Mouse (Mus musculus) hindbrain, postnatal 0 days (tissue): ENCODE measurements at regions not wholly inside any gene's neighbourhood (a gene's known extent, or its start where the extent isn't known, plus 50 kb on each side); places are given as distances from the start of the nearest gene placed in this dataset.

Experiments used
- ATAC-seq: fragments of 200-750 bp; cut with Nextera tagmentation; 2 replicates; pipeline ENCODE4 v1.8.0; 2017; ENCODE audit warnings: mild to moderate bottlenecking, moderate TSS enrichment, moderate library complexity
- DNase-seq: peaks from one replicate; pipeline ENCODE4 v3.0.0-alpha.2; 2015; ENCODE audit warnings: low spot score
- H3K27ac ChIP-seq: fragments of 300-500 bp; sonication (generic); 2 replicates; pipeline ENCODE4 v1.5.1; 2014; ENCODE audit warnings: mild to moderate bottlenecking
- H3K27me3 ChIP-seq: fragments of 300-500 bp; sonication (generic); 2 replicates; pipeline ENCODE4 v1.6.1; 2014; ENCODE audit warnings: low read length, mixed read lengths; ENCODE audit not compliant: insufficient read depth
- H3K36me3 ChIP-seq: fragments of 300-500 bp; sonication (generic); 2 replicates; pipeline ENCODE4 v1.6.1; 2014; ENCODE audit warnings: low read length, mixed read lengths; ENCODE audit not compliant: insufficient read depth
- H3K4me1 ChIP-seq: fragments of 300-500 bp; sonication (generic); 2 replicates; pipeline ENCODE4 v1.6.1; 2014; ENCODE audit warnings: antibody characterized with exemption, low read length, mixed read lengths; ENCODE audit not compliant: insufficient read depth
- H3K4me2 ChIP-seq: fragments of 300-500 bp; sonication (generic); 2 replicates; pipeline ENCODE4 v1.6.1; 2014; ENCODE audit warnings: low read depth, mild to moderate bottlenecking, low read length, moderate library complexity, mixed read lengths
- H3K4me3 ChIP-seq: fragments of 300-500 bp; sonication (generic); 2 replicates; pipeline ENCODE4 v1.5.1; 2014; ENCODE audit warnings: low read length
- H3K9ac ChIP-seq: fragments of 300-500 bp; sonication (generic); replicated peaks from 2 replicates; pipeline ENCODE4 v1.6.1; 2014; ENCODE audit warnings: mild to moderate bottlenecking, low read length, moderate library complexity, mixed read lengths
- H3K9me3 ChIP-seq: fragments of 300-500 bp; sonication (generic); 2 replicates; pipeline ENCODE4 v1.6.1; 2016; ENCODE audit warnings: low read length, mixed read lengths
- CTCF ChIP-seq: IDR thresholded peaks from 2 replicates; pipeline ENCODE4 v1.5.1; 2016; ENCODE audit warnings: antibody characterized with exemption, control low read depth, low read depth
- WGBS: fragments of 180-500 bp; shearing (Covaris S2); extraction: QIAGEN DNeasy Blood & Tissue Kit; methylation state at CpG from one replicate; pipeline ENCODE4 v1.1.7; 2014; 5-methylcytosine and 5-hydroxymethylcytosine counted together

DNA sequence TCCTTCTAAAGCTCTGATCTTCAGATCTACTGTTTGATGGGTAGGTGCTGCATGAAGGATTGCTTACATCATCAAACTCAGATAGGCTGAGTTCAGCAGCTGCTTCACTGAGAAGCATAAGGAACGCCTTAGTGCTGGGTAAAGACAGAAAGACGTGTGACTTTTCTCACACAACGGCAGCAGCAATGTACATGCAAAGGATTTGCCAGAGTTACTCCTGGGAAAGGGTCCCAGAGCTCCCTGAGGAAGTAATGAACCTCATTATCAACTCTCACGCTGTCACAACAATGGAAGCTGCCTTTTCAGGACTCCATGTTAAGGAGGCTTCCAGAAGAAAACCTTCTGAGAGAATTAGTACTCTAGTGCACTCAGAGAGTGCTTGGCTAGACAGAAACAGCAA lies 97.4 kb upstream of the Magi3 start:
- WGBS, result 67% methylated on average over 4 of the region's 4 CpGs
- Histone ChIP-seq H3K9me3 (no peaks in the 10 kb centered on the region), H3K27me3 (no peaks in the 10 kb centered on the region), H3K36me3 (no peaks in the 10 kb centered on the region), H3K9ac (no peak overlapping the region), H3K4me2 (no peak overlapping the region), H3K4me3 (no peak overlapping the region), H3K27ac (no peak overlapping the region), H3K4me1 (0 out of 2 replicates have a peak, but pooled peaks cover 5% of the 10 kb centered on the region)
- DNase-seq, result no peak
- ATAC-seq, result no peak
- no peak for TF ChIP-seq CTCF

DNA sequence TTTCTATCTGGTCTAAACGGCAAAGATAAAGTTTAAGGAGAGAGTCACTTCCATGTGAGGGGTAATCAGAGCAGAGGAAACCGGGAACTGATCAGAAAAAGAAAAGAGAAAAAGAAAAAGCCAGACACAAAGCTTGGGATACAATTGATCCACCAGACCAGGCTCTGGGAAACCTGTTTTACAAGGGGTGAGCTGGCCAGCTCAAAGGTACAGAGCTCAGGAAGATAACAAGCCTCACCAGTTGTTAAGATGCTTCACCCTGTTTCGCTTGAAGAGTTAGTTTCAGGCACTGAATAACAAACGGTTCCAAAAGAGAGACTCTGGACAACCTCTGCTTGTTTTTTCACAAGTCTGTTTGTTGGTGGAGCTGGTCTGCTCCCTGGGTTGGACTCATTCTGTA lies 92.9 kb upstream of the Magi3 start:
- Histone ChIP-seq H3K27me3 (no peaks in the 10 kb centered on the region), H3K9me3 (no peaks in the 10 kb centered on the region), H3K4me2 (no peak overlapping the region), H3K27ac (no peak overlapping the region), H3K9ac (no peak overlapping the region), H3K4me3 (no peak overlapping the region), H3K36me3 (no peaks in the 10 kb centered on the region), H3K4me1 (no peaks in the 10 kb centered on the region)
- DNase-seq (no peak), ATAC-seq (no peak)
- no peak for TF ChIP-seq CTCF
- 85% methylated on average over 4 of the region's 4 CpGs for WGBS

GRCm38 (mm10) chr3:104306961-104307360 lies 86.8 kb upstream of the Magi3 start:
- H3K27me3 ChIP-seq, result no peaks in the 10 kb centered on the region
- no peaks in the 10 kb centered on the region for H3K36me3 ChIP-seq
- no peaks in the 10 kb centered on the region for H3K9me3 ChIP-seq
- H3K4me2 ChIP-seq, result no peak overlapping the region
- no peak for TF ChIP-seq CTCF
- ATAC-seq, result no peak
- H3K4me3 ChIP-seq, result no peak overlapping the region
- H3K27ac ChIP-seq, result no peak overlapping the region
- WGBS, result 91% methylated on average over 1 of the region's 1 CpGs
- DNase-seq, result no peak
- no peak overlapping the region for H3K9ac ChIP-seq
- no peaks in the 10 kb centered on the region for H3K4me1 ChIP-seq

- TF ChIP-seq CTCF, result no peak
Observed at GRCm38 (mm10) chr3:104305904-104306563, 85.9 kb upstream of the Magi3 start.

DNA sequence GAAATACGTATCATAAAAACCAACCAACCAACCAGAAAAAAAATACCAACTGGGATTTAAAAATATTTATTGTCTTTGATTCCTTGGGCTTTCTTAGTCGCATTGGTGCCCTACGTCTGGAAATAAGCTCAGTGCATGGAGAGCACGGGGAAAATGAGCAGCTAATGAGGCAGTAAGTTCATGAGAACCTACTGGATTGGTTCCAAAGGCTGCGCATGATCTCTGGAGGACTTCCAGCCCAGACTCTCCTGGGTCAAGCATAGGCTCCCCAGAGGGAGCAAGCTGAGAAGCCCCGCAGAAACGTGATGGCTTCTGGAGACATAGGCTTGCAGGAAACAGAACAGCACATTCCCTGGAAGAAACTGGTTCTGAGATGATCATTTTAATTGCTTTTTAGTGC lies 83.4 kb upstream of the Magi3 start:
- Histone ChIP-seq H3K4me2 (no peak overlapping the region), H3K9me3 (no peaks in the 10 kb centered on the region), H3K27me3 (no peaks in the 10 kb centered on the region), H3K4me3 (no peak overlapping the region), H3K9ac (no peak overlapping the region), H3K27ac (no peak overlapping the region), H3K36me3 (no peaks in the 10 kb centered on the region), H3K4me1 (no peaks in the 10 kb centered on the region)
- DNase-seq, result no peak
- ATAC-seq, result no peak
- 44% methylated on average over 7 of the region's 7 CpGs for WGBS
- no peak for TF ChIP-seq CTCF

More at GRCm38 (mm10) chr3:104305904-104306563, 85.9 kb upstream of the Magi3 start:
- no peaks in the 10 kb centered on the region for H3K4me1 ChIP-seq
- no peak overlapping the region for H3K9ac ChIP-seq
- H3K27me3 ChIP-seq, result no peaks in the 10 kb centered on the region
- no peak overlapping the region for H3K27ac ChIP-seq
- ATAC-seq (no peak), DNase-seq (no peak)
- H3K4me2 ChIP-seq, result no peak overlapping the region
- H3K9me3 ChIP-seq, result no peaks in the 10 kb centered on the region
- H3K36me3 ChIP-seq, result no peaks in the 10 kb centered on the region
- H3K4me3 ChIP-seq, result no peak overlapping the region
- WGBS, result 38% methylated on average over 12 of the region's 12 CpGs

DNA sequence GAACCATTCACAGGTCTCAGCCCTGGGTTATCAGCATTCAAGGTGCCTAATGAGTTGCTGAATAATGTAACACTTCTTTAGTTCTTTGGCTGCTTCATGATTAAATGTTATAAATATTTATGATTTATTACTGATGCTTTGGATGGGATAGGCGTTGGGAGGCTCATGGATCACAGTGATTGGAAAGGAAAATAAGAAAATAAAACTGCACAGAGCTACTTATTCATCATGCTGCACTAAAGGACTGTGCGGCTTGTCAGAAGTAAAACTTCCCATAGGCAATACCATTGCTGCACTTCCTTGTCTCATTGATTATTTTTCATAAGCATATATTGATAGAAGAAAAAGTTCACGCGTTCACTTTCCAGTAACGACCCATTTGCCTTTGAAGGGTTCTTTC lies 80.0 kb upstream of the Magi3 start:
- no peak overlapping the region for H3K4me2 ChIP-seq
- 84% methylated on average over 5 of the region's 5 CpGs for WGBS
- no peak overlapping the region for H3K9ac ChIP-seq
- no peaks in the 10 kb centered on the region for H3K27me3 ChIP-seq
- H3K27ac ChIP-seq, result no peak overlapping the region
- no peak for TF ChIP-seq CTCF
- DNase-seq, result no peak
- no peaks in the 10 kb centered on the region for H3K36me3 ChIP-seq
- H3K4me3 ChIP-seq, result no peak overlapping the region
- H3K9me3 ChIP-seq, result no peaks in the 10 kb centered on the region
- H3K4me1 ChIP-seq, result no peaks in the 10 kb centered on the region
- ATAC-seq, result no peak

DNA sequence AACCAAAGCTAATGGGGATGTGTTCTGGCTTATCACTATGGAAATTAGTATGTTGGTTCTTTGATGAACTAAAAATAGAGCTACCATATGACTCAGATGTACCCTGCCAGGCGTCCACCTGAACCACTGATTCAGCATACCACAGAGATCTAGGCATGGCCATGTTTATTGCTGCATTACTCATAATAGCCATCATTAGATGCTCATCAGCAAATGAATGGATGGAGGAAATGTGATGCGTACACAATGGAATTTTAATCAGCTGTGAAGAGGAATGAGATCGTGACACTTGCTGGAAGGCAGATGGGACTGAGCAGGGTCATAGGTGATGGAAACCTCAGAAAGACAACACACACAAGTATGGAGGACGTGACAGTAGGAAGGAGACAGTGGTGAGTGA lies 78.7 kb upstream of the Magi3 start:
- H3K4me3 ChIP-seq, result no peak overlapping the region
- no peaks in the 10 kb centered on the region for H3K9me3 ChIP-seq
- WGBS, result 37% methylated on average over 4 of the region's 4 CpGs
- TF ChIP-seq CTCF, result no peak
- H3K4me1 ChIP-seq, result no peaks in the 10 kb centered on the region
- no peaks in the 10 kb centered on the region for H3K27me3 ChIP-seq
- no peak overlapping the region for H3K9ac ChIP-seq
- H3K27ac ChIP-seq, result no peak overlapping the region
- ATAC-seq, result no peak
- no peak for DNase-seq
- no peak overlapping the region for H3K4me2 ChIP-seq
- H3K36me3 ChIP-seq, result no peaks in the 10 kb centered on the region
